Mouse (Mus musculus) left cerebral cortex, adult 18-20 months (tissue): ENCODE data around the gene Cend1. TPM values are rescaled to one million over a fixed set of nuclear protein-coding genes. Genes with fewer than 3 reads are reported as not detected.
"Not testable (repeated sequence)": the region's sequence is repeated elsewhere in the genome, so short reads cannot be mapped to it uniquely, and the experiment has no call there.

Experiments
- DNase-seq, 2 experiments: peaks; one replicate each; pipeline ENCODE4 v3.0.0; 2021 to 2022; ENCODE audit warnings: low spot score in 2 of 2, mixed read lengths in 1 of 2
- total RNA-seq, 2 experiments: library from RNA; stranded (reverse); gene quantifications; 2 replicates each; pipeline ENCODE4 v1.2.3; 2021

Gene Cend1
- total RNA-seq, 2 experiments from 2014 or later = 274 to 309 TPM

DNA sequence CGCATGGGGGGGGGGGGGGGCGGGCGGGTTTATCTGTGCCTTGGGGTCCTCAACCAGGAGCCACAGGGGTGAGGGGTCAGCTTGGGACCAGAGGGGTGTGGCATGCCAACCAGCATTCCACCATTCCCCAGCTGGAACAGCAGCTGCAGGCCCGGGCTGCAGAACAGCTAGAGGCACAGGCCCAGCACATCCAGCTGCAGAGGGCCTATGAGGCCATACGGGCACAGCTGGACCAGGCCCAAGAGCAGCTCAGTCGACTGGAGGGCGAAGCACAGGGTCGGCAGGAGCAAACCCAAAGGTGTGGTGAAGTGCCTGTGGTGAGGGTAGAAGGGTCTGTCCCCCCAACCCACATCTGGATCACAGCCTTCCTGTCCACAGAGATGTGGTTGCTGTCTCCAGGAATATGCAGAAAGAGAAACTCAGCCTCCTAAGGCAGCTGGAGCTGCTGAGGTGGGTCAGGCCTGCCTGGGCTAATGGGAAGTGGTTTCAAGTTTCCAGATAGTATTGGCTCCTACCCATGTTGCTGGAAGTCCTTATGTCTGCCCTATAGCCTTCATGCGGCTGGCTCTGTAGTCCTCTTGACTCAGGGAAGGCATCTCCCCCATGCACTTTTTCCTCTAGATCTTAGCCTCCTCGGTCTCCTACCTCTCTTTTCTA, 36.2 kb upstream of the Cend1 start:
- no peak for DNase-seq

DNA sequence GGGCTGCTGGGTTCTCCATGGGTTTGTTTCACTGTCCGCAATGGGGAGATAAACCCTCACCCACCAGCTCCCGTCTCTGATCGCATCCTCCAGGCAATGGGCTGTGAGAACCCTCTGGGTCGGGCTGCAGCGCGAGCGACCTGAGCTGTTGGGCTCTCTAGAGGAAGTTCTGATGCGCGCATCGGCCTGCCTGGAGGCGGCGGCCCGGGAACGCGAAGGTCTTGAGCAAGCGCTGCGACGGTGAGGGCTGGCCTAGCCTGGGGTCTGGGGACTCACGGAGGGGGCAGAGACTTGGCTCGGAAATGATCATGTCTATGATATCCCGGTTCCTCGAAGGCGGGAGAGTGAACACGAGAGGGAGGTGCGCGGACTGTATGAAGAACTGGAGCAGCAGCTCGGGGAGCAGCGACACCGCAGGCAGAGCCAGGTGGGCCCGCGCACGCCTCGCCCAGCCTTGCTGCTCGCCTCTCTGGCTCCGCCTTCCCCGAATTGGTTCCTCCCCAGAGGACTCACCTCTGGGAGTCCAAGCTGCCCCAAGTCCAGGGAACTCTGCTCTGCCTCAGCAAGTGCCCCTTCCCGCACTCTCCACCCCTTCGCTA, 35.4 kb upstream of the Cend1 start:
- no peak for DNase-seq

DNA sequence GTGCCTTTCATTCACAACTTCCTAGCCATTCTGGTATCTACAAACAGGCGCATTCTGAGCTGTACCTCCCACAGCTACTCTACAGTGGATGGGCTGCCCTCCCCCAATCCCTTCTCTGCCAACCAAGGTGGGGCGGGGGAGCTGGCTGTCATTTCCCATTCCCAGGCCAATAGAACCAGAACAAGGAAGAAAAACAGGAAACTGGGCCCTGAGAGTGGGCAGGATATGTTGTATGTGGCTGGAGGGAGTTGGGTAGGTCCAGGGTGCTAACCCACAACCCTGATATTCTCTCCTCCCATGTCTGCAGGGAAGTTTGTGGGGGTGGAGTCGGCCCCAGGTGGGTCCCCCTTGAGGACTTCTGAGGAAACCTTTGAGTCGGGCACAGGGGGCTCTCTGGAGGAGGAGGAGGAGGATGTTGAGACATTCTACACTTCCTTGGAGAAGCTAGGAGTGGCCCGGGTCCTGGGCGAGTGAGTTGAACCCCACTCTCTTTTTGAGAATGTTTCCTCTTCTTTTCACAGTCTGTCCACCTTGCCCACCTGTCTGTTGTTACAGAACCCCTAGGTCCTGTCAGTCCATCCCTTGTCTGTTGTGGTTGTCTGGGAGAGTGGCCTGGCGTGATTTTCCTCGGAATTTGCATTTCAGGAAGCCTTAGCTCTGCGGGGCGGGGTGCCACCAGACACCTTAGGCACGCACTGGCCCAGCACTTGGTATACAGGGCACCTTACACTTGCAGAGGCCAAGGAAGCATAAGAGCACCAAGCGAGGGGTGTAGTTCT, 34.7 kb upstream of the Cend1 start:
- no peak for DNase-seq

DNA sequence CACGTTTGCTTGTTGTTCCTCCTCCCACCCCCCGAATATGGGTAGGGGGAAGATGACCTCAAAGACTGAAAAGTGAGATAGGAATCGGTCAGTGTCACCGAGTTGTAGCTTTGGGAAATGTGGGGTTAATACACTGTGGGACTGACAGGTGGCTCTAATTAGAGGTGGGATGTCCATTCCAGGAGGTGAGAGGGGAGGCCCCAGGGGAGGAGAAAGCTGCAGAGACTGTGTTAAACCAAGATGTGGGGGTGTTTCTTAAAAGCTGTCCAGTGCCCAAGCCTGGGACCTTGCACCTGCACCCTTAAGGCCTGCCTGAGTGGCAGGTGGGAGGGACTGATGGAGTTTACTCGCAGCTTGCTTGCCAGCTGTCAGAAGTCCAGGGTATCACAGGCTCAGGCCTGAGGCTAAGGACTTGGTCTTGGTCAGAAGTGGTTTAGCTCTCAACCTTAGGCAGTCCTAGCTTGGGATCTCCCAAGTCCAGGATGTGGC, 33.1 kb upstream of the Cend1 start:
- DNase-seq = no peak

DNA sequence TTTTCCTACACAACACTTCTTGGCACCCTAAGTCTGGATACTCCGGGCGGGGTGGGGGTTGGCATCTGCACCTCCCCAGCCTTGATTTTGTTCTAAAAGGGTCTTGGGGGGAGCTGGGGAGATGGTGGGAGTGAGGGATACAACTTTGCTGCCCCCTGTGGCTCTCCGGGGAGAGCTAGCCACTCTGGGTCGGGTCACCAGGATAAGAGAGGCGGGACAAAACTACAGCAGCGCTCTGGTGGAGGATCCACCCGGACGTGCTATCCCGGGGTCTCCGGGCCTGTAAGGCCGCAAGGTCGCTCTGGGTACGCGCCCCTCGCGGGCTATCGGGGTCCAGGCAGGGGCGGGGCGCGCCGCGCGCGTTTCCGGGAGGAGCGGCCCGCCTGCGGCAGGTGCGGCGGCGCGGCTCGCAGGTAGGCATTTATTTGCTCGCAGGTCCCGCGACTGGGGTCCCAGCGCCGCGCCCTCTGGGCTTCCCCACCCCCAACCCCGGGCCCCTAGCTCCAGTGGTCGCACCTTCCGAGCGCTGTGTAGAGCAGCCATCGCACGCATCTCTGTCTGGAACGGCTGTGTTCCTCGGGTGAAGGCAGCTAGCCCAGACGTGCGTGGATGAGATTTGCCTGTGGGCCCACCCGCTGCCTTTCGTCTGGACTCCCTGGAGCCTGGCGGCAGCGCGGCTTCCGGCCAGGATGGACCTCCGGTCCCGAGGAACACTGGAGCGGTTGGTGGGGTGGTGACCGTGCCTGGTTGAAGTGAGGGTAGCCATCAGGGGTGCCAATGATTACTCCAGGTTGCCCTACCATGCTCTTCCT, 32.4 kb upstream of the Cend1 start:
- no peak for DNase-seq

DNA sequence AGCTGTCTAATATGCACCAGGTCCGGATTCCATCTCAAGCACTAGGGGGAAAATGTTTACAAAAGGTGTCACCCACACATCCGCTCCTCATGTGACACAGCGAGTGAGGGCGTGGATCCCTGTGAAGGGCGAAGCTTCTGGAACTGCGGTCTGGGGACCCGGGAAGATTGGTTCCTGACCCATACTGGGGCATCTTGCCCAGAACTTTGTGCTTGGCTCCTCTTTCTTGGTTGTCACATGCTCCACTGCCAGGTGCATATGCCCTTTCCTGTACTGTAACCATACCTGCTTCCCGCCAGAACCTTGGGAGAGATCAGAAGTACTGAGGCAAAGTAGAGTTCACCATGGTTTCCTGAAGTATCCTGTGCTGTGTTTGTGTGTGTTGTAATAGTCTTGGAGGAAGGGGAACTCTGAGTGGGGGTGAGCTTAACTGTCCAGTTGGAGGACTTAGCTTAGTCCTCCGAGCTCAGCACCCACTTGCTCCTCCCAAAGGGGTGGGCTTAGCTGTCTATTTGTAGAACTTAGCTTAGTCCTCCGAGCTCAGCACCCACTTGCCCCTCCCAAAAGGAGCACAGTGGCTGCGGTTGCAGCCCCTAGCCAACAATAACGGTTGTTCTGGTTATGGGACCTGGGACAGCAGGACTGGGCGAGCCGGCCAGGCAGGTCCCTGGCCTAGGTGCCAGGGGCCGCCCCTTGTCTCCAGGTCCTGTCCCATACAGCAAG, 31.3 kb upstream of the Cend1 start, which contains the start of gene Cracr2b:
Gene Cracr2b, plus strand, starts transcription at position 704 of the 723 bp plus-strand sequence.
- DNase-seq = no peak

DNA sequence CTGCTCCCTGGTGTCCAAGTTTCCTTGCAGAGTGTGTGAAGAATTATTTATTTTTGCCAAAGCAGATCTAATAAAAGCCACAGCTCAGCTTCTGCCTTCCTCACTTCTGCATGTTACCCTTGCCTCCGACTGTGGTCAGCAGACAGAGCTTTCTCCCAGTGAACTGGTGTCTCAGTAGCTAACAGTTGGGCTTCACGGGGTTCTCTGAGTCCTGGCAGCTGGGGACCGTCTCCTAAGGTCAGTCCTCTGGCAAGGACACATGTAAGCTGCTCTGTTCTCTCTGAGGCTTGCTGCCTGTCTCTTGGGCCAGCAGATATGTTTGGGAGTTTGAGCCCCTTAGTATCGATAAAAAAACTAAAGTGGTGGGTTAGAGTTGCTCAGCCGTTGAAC, 30.7 kb upstream of the Cend1 start:
- no peak for DNase-seq

DNA sequence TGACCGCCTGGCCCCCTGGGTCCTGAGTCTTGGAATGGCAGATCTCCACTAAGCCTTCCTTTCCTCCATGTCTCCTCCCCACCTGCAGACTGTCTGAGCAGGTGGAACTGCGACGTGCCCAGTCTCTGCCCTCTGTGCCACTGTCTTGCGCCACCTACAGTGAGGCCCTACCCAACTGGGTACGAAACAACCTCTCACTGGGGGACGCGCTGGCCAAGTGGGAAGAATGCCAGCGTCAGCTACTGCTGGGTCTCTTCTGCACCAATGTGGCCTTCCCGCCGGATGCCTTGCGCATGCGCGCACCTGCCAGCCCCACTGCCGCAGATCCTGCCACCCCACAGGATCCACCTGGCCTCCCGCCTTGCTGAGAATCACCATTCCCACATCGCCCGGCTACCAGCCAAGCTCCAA, 30.0 kb upstream of the Cend1 start:
- DNase-seq = no peak

DNA sequence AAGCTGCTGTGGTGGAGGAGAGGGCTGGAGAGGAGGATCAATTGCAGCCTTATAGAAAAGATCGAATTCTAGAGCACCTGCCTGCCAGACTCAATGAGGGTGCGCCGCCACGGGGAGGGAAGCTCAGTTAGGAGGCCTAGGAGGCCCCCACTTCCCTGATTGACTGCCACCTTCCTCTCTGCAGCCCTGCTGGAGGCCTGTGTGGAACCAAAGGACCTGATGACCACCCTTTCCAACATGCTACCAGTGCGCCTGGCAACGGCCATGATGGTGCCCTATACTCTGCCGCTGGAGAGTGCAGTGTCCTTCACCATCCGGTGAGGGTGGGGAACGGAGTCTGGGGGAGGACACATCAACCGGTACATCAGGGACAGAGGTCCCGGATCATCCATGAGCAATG, 29.4 kb upstream of the Cend1 start:
- no peak for DNase-seq

DNA sequence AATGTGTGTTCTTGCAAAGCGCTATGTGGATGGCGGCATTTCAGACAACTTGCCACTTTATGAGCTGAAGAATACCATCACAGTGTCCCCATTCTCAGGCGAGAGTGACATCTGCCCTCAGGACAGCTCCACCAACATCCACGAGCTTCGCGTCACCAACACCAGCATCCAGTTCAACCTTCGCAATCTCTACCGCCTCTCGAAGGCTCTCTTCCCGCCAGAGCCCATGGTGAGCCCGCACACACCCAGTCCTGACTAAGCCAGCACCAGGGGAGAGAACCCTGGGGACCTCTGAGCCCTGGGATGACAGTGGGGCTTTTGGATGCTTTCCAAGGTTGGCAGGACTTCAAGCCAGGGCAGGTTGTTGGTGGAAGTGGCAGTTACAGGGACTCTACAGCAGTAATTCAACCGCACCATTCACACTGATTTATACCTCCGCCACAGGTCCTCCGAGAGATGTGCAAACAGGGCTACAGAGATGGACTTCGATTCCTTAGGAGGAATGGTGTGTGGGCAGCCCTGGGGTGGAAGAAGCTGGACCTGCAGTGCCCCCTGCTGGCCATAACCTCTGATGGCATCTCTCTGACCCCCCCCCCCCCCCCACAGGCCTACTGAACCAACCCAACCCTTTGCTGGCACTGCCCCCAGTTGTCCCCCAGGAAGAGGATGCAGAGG, 28.8 kb upstream of the Cend1 start:
- DNase-seq = peak in 1 of 2 experiments; percentile 46

DNA sequence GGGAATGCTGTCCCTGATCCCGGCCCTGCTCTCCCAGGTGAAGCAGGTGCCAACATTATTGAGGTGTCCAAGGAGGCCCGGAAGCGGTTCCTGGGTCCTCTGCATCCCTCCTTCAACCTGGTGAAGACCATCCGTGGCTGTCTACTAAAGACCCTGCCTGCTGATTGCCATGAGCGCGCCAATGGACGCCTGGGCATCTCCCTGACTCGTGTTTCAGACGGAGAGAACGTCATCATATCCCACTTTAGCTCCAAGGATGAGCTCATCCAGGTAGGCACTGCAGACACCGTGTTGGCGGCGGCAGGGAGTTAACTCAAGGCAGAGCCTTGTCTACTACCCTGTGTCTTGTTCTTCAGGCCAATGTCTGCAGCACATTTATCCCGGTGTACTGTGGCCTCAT, 27.9 kb upstream of the Cend1 start:
- no peak for DNase-seq

DNA sequence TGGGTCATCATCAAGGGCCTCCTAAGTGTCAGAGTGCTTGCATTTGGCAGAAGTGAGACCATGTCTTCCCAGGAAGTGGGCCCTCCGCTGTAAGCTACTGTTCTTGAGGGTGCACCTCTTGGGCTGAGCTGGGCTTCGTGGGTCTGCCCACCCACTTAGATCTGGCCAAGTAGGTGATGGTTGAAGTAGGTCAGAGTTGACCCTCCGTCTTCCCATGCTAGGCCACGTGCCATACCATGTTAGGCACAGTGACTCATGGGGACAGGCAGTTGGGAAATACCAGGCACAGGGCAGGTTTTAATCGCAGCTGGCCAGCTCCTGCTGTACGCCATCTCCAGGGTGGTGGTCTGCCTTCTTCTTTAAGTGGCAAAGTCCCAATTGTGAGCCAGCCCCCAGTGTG, 27.4 kb upstream of the Cend1 start:
- DNase-seq = no peak

DNA sequence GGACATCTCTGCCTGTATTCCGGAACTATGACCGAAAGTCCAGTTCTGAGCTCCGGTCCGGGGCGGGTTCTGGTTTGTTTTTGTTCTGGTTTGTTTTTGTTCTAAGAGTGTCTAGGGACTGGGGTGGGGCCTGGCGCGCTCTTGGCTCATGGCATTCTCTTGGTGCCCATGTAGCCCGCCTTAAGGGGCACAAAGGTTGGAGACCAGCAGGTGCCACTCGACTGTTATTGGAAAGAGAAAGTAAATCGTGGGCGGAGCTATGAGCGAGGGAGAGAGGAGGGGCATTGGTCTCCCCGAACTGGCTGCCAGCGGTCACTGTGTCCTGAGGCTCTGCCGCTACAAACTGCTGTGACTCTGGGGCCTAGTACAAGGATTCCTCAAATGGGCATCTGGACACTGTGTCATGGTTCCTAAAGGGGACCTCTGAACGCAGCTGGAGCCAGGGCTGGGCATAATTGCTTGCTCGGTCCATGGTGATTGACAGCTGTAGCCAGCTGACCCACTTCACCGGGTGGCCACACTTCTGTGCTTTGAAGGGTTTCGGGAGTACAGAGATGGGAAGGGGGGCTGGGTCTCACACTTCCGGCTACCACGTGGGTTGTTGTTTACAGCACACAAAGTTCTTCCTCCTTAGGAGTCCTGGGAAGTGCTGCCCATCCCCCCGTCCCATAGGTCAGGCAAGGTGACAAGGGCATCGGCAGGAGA, 26.5 kb upstream of the Cend1 start:
- no peak for DNase-seq

DNA sequence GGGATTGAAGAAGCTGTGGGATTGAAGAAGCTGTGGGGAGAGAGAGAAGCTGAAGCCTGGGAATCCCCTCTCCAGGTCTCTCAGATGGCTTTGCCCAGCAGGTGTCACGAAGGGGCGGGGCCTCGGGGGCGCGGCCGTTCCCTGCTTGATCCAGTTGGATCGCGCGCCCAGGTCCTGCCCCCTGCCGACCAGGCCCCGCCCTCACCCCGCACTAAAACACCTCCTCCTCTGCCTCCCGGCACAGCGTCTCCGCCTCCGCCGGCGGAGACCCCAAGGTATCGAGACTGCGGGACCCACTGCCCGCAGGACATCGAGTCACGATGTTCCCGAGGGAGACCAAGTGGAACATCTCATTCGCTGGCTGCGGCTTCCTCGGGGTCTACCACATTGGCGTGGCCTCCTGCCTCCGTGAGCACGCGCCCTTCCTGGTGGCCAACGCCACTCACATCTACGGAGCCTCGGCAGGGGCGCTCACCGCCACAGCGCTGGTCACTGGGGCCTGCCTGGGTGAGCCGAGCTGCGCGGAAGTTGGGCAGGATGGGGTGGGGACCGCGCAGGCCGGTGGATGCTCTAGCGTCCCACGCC, 25.8 kb upstream of the Cend1 start, which contains the start of gene Pnpla2:
Gene Pnpla2, plus strand, starts transcription at position 232 of the 585 bp plus-strand sequence.
- peak; percentile 90 to 92 for DNase-seq

DNA sequence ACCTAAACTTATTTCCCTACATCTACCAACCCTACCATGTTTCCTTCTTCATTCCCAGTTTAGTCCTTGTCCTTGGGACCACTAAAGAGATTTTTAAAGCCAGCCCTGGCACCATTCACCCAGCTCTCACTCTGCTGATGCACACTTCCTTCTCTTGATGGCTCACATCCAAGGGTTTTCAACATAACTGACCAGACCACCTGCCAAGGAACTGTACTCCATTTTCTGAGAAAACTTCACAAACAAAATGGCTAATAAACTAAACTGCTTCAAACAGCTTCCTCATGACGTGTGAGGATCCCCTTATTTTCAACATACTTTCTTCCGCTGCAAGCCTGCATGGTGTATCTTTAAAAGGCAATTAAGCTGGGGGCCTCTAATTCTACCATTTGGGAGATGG, 24.3 kb upstream of the Cend1 start:
- DNase-seq = no peak

DNA sequence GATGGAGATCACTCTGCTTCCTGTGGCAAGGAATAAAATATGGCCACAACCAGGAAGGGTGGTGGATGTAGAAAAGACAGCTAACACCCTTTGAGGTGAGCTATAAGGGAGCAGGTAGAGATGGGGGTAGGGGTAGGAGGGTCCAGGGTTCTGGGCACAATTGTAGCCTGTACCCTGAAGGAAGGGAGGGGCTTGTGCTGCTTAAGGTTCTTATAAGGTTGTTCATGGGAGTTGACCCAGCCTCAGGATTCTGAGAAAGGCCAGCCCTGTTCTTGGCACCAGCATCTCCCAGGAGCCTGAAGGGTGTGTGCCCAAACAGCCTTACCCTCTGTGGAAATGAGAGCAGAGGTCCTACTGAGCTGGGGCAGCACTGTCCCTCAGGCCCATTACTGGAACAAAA, 22.6 kb upstream of the Cend1 start:
- DNase-seq = no peak

DNA sequence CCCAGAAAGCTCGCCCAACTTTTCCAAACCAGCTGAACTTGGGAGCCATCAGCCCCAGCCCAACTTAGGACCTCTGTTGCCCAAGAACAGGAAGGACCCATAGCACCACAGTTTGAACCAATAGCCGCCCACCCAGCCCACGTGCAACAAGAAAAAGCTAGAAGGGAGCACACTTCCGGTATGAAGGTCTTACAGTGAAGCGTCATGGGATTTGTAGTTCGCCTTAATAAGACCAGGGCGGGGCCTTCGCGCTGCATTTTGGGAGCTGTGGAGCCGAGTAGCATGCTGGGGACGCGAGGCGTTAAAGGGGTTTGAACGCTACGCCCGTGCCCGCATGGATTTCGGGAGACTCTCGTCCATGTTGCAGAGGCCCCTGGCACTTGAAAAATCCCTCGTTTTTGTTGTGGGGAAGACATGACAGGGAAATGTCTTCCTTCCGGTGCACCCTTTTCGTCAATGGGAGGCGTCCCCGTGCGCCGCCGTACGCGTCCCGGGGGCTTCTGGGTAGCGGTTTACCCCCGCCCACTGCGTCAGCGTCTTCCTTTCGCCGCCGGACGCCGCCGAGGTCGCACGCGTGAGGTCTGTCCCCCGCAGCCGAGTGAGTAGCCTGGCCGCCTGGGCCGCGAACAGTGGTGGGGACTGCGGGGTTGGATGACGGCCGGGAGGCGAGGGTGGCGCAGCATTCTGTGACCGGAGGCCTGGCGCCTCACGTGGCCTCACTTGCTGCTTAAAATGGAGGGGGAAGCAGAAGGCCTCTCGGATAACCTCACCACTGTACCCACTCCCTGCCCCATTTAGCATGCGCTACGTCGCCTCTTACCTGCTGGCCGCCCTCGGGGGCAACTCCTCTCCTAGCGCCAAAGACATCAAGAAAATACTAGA, 18.1 kb upstream of the Cend1 start, which contains the start of gene Rplp2:
Gene Rplp2, plus strand, starts transcription at position 261 of the 882 bp plus-strand sequence.
- peak; percentile 94 to 95 for DNase-seq

DNA sequence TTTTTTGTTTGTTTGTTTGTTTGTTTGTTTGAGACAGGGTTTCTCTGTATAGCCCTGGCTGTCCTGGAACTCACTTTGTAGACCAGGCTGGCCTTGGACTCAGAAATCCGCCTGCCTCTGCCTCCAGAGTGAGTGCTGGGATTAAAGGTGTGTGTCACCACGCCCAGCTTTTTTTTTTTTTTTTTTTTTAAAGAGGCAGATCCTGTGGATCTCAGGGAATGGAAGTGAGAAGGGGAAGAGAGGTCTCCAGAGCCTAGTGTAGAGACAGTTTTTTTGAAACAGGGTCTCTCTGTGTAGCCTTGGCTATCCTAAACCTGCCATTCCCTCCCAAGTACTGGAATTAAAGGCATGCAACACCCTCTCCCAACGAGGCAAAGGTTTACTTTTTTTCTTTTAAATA, 17.1 kb upstream of the Cend1 start:
- DNase-seq = not testable (repeated sequence)
